Mouse (Mus musculus): Measurements from ENCODE around the gene Vav2. TPM values are rescaled to one million over a fixed set of nuclear protein-coding genes. Genes with fewer than 3 reads are reported as not detected.

The Vav2 gene
- polyA plus RNA-seq, 1 experiment from 2014 or later: 5.9 TPM

- Histone ChIP-seq H3K9me3 (replicated peaks; ENCODE audit: control insufficient read depth, low read length) (no peaks in the 10 kb centered on the region), H3K4me2 (ENCODE audit: low read depth, low read length) (peak overlapping the region; percentile 21), H3K4me3 (ENCODE audit: low read depth, low read length) (no peak overlapping the region), H3K36me3 (ENCODE audit: control insufficient read depth, insufficient read depth) (no peaks in the 10 kb centered on the region), H3K27ac (ENCODE audit: low read length) (peak overlapping the region; percentile 84), H3K9ac (ENCODE audit: low read depth, low read length) (peak overlapping the region; percentile 31; the same call in 1 of the 2 replicates), H3K4me1 (ENCODE audit: control insufficient read depth, low read depth, low read length) (peaks cover 63% of the 10 kb centered on the region), H3K27me3 (ENCODE audit: control insufficient read depth, insufficient read depth, low read depth, low read length) (no peaks in the 10 kb centered on the region)
- 46% methylated on average over 4 of the region's 4 CpGs for WGBS (ENCODE audit: insufficient replicate concordance)
- ATAC-seq (ENCODE audit: low read depth): peak; percentile 4; the same call in 1 of the 2 replicates
Measured at GRCm38 (mm10) chr2:27469292-27469990, 42.6 kb upstream of the Vav2 start.

GRCm38 (mm10) chr2:27462901-27463300, 36.1 kb upstream of the Vav2 start:
- WGBS (ENCODE audit: insufficient replicate concordance): 73% methylated on average over 4 of the region's 4 CpGs
- H3K27me3 ChIP-seq (ENCODE audit: control insufficient read depth, insufficient read depth, low read depth, low read length): no peaks in the 10 kb centered on the region
- no peaks in the 10 kb centered on the region for H3K9me3 ChIP-seq (replicated peaks; ENCODE audit: control insufficient read depth, low read length)
- H3K36me3 ChIP-seq (ENCODE audit: control insufficient read depth, insufficient read depth): peaks cover 40% of the 10 kb centered on the region
- no peak overlapping the region for H3K9ac ChIP-seq (ENCODE audit: low read depth, low read length)
- H3K4me2 ChIP-seq (ENCODE audit: low read depth, low read length): no peak overlapping the region
- H3K4me3 ChIP-seq (ENCODE audit: low read depth, low read length): no peak overlapping the region
- peaks cover 4% of the 10 kb centered on the region for H3K4me1 ChIP-seq (ENCODE audit: control insufficient read depth, low read depth, low read length)
- H3K27ac ChIP-seq (ENCODE audit: low read length): no peak overlapping the region
- ATAC-seq (ENCODE audit: low read depth): no peak

GRCm38 (mm10) chr2:27461881-27462660, 35.2 kb upstream of the Vav2 start:
- peak; percentile 39; the same call in 1 of the 2 replicates for ATAC-seq (ENCODE audit: low read depth)

GRCm38 (mm10) chr2:27460651-27461050, 33.8 kb upstream of the Vav2 start:
- peaks cover 2% of the 10 kb centered on the region for H3K4me1 ChIP-seq (ENCODE audit: control insufficient read depth, low read depth, low read length)
- no peak overlapping the region for H3K9ac ChIP-seq (ENCODE audit: low read depth, low read length)
- no peaks in the 10 kb centered on the region for H3K27me3 ChIP-seq (ENCODE audit: control insufficient read depth, insufficient read depth, low read depth, low read length)
- H3K4me2 ChIP-seq (ENCODE audit: low read depth, low read length): no peak overlapping the region
- H3K4me3 ChIP-seq (ENCODE audit: low read depth, low read length): no peak overlapping the region
- no peak overlapping the region for H3K27ac ChIP-seq (ENCODE audit: low read length)
- WGBS (ENCODE audit: insufficient replicate concordance): 65% methylated on average over 9 of the region's 9 CpGs
- peaks cover 55% of the 10 kb centered on the region for H3K36me3 ChIP-seq (ENCODE audit: control insufficient read depth, insufficient read depth)
- no peaks in the 10 kb centered on the region for H3K9me3 ChIP-seq (replicated peaks; ENCODE audit: control insufficient read depth, low read length)
- ATAC-seq (ENCODE audit: low read depth): no peak

More at GRCm38 (mm10) chr2:27461881-27462660, 35.2 kb upstream of the Vav2 start:
- peaks cover 48% of the 10 kb centered on the region for H3K36me3 ChIP-seq (ENCODE audit: control insufficient read depth, insufficient read depth)
- H3K9me3 ChIP-seq (replicated peaks; ENCODE audit: control insufficient read depth, low read length): no peaks in the 10 kb centered on the region
- no peak overlapping the region for H3K4me3 ChIP-seq (ENCODE audit: low read depth, low read length)
- H3K4me1 ChIP-seq (ENCODE audit: control insufficient read depth, low read depth, low read length): peaks cover 3% of the 10 kb centered on the region
- H3K27me3 ChIP-seq (ENCODE audit: control insufficient read depth, insufficient read depth, low read depth, low read length): no peaks in the 10 kb centered on the region
- WGBS (ENCODE audit: insufficient replicate concordance): 59% methylated on average over 4 of the region's 4 CpGs
- H3K27ac ChIP-seq (ENCODE audit: low read length): no peak overlapping the region
- no peak overlapping the region for H3K4me2 ChIP-seq (ENCODE audit: low read depth, low read length)
- H3K9ac ChIP-seq (ENCODE audit: low read depth, low read length): no peak overlapping the region

- Histone ChIP-seq H3K4me3 (ENCODE audit: low read depth, low read length) (no peak overlapping the region), H3K4me1 (ENCODE audit: control insufficient read depth, low read depth, low read length) (no peaks in the 10 kb centered on the region; the same call in 1 of the 2 replicates), H3K4me2 (ENCODE audit: low read depth, low read length) (no peak overlapping the region), H3K9ac (ENCODE audit: low read depth, low read length) (no peak overlapping the region), H3K9me3 (replicated peaks; ENCODE audit: control insufficient read depth, low read length) (no peaks in the 10 kb centered on the region), H3K36me3 (ENCODE audit: control insufficient read depth, insufficient read depth) (peaks cover 58% of the 10 kb centered on the region), H3K27me3 (ENCODE audit: control insufficient read depth, insufficient read depth, low read depth, low read length) (no peaks in the 10 kb centered on the region), H3K27ac (ENCODE audit: low read length) (no peak overlapping the region)
- no peak for ATAC-seq (ENCODE audit: low read depth)
- 62% methylated on average over 5 of the region's 5 CpGs for WGBS (ENCODE audit: insufficient replicate concordance)
Measured at GRCm38 (mm10) chr2:27460163-27460562, 33.3 kb upstream of the Vav2 start.

- no peaks in the 10 kb centered on the region for H3K9me3 ChIP-seq (replicated peaks; ENCODE audit: control insufficient read depth, low read length)
- no peak overlapping the region for H3K4me2 ChIP-seq (ENCODE audit: low read depth, low read length)
- no peaks in the 10 kb centered on the region; the same call in 1 of the 2 replicates for H3K4me1 ChIP-seq (ENCODE audit: control insufficient read depth, low read depth, low read length)
- WGBS (ENCODE audit: insufficient replicate concordance): 78% methylated on average over 7 of the region's 7 CpGs
- H3K36me3 ChIP-seq (ENCODE audit: control insufficient read depth, insufficient read depth): peaks cover 58% of the 10 kb centered on the region
- H3K27ac ChIP-seq (ENCODE audit: low read length): no peak overlapping the region
- no peak overlapping the region for H3K4me3 ChIP-seq (ENCODE audit: low read depth, low read length)
- no peaks in the 10 kb centered on the region for H3K27me3 ChIP-seq (ENCODE audit: control insufficient read depth, insufficient read depth, low read depth, low read length)
- ATAC-seq (ENCODE audit: low read depth): no peak
- no peak overlapping the region for H3K9ac ChIP-seq (ENCODE audit: low read depth, low read length)
Measured at GRCm38 (mm10) chr2:27459735-27460134, 32.9 kb upstream of the Vav2 start.

GRCm38 (mm10) chr2:27450226-27450625, 23.4 kb upstream of the Vav2 start:
- no peak for ATAC-seq (ENCODE audit: low read depth)
- 82% methylated on average over 14 of the region's 14 CpGs for WGBS (ENCODE audit: insufficient replicate concordance)
- no peaks in the 10 kb centered on the region for H3K27me3 ChIP-seq (ENCODE audit: control insufficient read depth, insufficient read depth, low read depth, low read length)
- no peak overlapping the region for H3K4me2 ChIP-seq (ENCODE audit: low read depth, low read length)
- H3K36me3 ChIP-seq (ENCODE audit: control insufficient read depth, insufficient read depth): peaks cover 61% of the 10 kb centered on the region
- H3K9me3 ChIP-seq (replicated peaks; ENCODE audit: control insufficient read depth, low read length): no peaks in the 10 kb centered on the region
- H3K27ac ChIP-seq (ENCODE audit: low read length): no peak overlapping the region
- H3K9ac ChIP-seq (ENCODE audit: low read depth, low read length): no peak overlapping the region
- no peak overlapping the region for H3K4me3 ChIP-seq (ENCODE audit: low read depth, low read length)
- no peaks in the 10 kb centered on the region for H3K4me1 ChIP-seq (ENCODE audit: control insufficient read depth, low read depth, low read length)

GRCm38 (mm10) chr2:27447782-27448181, 20.9 kb upstream of the Vav2 start:
- Histone ChIP-seq H3K4me1 (ENCODE audit: control insufficient read depth, low read depth, low read length) (peaks cover 3% of the 10 kb centered on the region), H3K9me3 (replicated peaks; ENCODE audit: control insufficient read depth, low read length) (no peaks in the 10 kb centered on the region), H3K9ac (ENCODE audit: low read depth, low read length) (no peak overlapping the region), H3K4me2 (ENCODE audit: low read depth, low read length) (no peak overlapping the region), H3K4me3 (ENCODE audit: low read depth, low read length) (no peak overlapping the region), H3K27me3 (ENCODE audit: control insufficient read depth, insufficient read depth, low read depth, low read length) (no peaks in the 10 kb centered on the region), H3K27ac (ENCODE audit: low read length) (no peak overlapping the region), H3K36me3 (ENCODE audit: control insufficient read depth, insufficient read depth) (peaks cover 44% of the 10 kb centered on the region)
- ATAC-seq (ENCODE audit: low read depth): no peak
- whole genome bisulfite sequencing (ENCODE audit: insufficient replicate concordance): 83% methylated on average over 5 of the region's 5 CpGs

GRCm38 (mm10) chr2:27446812-27447211, 20.0 kb upstream of the Vav2 start:
- Histone ChIP-seq H3K36me3 (ENCODE audit: control insufficient read depth, insufficient read depth) (peaks cover 36% of the 10 kb centered on the region), H3K9ac (ENCODE audit: low read depth, low read length) (no peak overlapping the region), H3K4me1 (ENCODE audit: control insufficient read depth, low read depth, low read length) (peaks cover 11% of the 10 kb centered on the region), H3K27ac (ENCODE audit: low read length) (no peak overlapping the region), H3K4me2 (ENCODE audit: low read depth, low read length) (no peak overlapping the region), H3K27me3 (ENCODE audit: control insufficient read depth, insufficient read depth, low read depth, low read length) (no peaks in the 10 kb centered on the region), H3K9me3 (replicated peaks; ENCODE audit: control insufficient read depth, low read length) (no peaks in the 10 kb centered on the region), H3K4me3 (ENCODE audit: low read depth, low read length) (no peak overlapping the region)
- WGBS (ENCODE audit: insufficient replicate concordance): 90% methylated on average over 8 of the region's 8 CpGs
- ATAC-seq (ENCODE audit: low read depth): no peak

Measured in liver, embryonic 16.5 days (tissue).